8 mouse cellular contexts compared by ENCODE assay signal in the genomic region with DNA sequence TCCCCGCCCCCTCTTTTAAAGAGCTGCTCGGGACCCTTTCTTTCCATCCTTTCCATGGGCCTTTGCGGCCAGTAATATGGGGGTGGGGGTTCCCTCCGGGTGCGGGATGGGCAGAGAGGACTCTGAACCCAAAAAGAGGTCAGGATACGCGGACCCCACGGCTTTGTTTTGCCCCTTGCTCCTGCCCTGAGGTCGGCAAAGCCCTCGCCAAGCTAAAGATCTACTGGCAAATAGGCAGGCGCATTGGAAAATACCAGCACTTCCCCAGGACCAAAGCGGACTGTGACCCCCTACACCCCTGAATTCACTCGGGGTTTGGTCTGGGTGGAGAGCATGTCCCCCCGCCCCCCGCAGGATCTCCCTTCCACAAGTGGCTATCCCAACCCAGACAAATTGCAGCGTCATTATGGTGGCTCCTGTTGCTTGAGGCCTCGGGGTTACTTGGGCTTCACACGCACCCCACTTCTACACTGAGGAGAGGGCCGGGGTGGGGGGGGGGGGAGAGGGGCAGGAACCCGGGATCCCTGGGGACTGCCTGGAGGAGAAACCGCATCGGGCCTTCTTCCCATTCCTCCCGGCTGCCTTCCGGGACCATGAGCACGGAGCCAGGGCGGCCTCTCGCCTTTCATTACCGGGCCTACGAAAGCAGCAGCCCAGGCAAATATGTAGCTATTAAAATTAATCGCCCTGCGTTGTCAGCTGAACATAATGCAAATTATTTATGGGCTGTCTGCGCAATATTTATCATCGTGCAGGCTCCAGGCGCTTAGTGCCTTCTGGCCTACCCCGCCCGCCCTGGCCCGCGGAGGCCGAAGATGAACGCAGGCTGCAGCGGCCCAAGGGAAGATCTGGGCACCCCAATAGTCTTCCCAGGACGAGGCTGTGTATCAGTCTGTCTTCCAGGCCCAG. TPM values are rescaled to one million over a fixed set of nuclear protein-coding genes. Genes with fewer than 3 reads are reported as not detected.
DNase-seq lines count a peak whose midpoint lies in the region; ATAC-seq and TF ChIP-seq lines count a peak whose summit lies in the region.

No protein-coding gene starts in this region.

- H3K4me2 ChIP-seq in forebrain, embryonic 11.5 days (ENCODE audit: low read depth, low read length, severe bottlenecking): peak overlapping the region; percentile 50
- H3K4me2 ChIP-seq in intestine, postnatal 0 days (replicated peaks; ENCODE audit: low read depth): peak overlapping the region; percentile 59
- H3K4me2 ChIP-seq in neural tube, embryonic 12.5 days (replicated peaks): peak overlapping the region; percentile 57

- peak overlapping the region; percentile 23; the same call in 1 of the 2 replicates for H3K4me3 ChIP-seq in liver, adult 2 months (ENCODE audit: insufficient read depth, low read depth, low read length)
- peak overlapping the region; percentile 6; the same call in 1 of the 2 replicates for H3K4me3 ChIP-seq in forebrain, embryonic 11.5 days (ENCODE audit: low read depth, low read length)
- peak overlapping the region; percentile 12; the same call in 1 of the 2 replicates for H3K4me3 ChIP-seq in intestine, postnatal 0 days (ENCODE audit: low read depth, low read length)
- H3K4me3 ChIP-seq in neural tube, embryonic 12.5 days: 0 out of 2 replicates have a peak overlapping the region, but pooled peaks have one; percentile 13

- WGBS in liver, adult 2 months: 65% methylated on average over 36 of the region's 42 CpGs
- WGBS in forebrain, embryonic 11.5 days: 8% methylated on average over 40 of the region's 42 CpGs
- WGBS in intestine, postnatal 0 days: 41% methylated on average over 38 of the region's 42 CpGs
- 8% methylated on average over 42 of the region's 42 CpGs for WGBS in neural tube, embryonic 12.5 days

- H3K9ac ChIP-seq in liver, adult 2 months (ENCODE audit: low read depth, low read length): peak overlapping the region; percentile 3; the same call in 1 of the 2 replicates
- H3K9ac ChIP-seq in forebrain, embryonic 11.5 days (ENCODE audit: low read length): peak overlapping the region; percentile 23
- no peak overlapping the region for H3K9ac ChIP-seq in intestine, postnatal 0 days (ENCODE audit: low read depth, low read length)
- no peak overlapping the region for H3K9ac ChIP-seq in neural tube, embryonic 12.5 days

- no peak for TF ChIP-seq CTCF in liver, adult 2 months (IDR thresholded peaks at IDR 0.05; ENCODE audit: low read depth, low read length)
- no peak for TF ChIP-seq CTCF in intestine, postnatal 0 days (IDR thresholded peaks at IDR 0.05; ENCODE audit: low read depth)

- no peak overlapping the region for H3K27ac ChIP-seq in liver, adult 2 months (replicated peaks; ENCODE audit: insufficient read depth, low read depth, low read length)
- no peak overlapping the region for H3K27ac ChIP-seq in forebrain, embryonic 11.5 days (ENCODE audit: low read depth, low read length)
- H3K27ac ChIP-seq in intestine, postnatal 0 days (ENCODE audit: low read depth, low read length): no peak overlapping the region
- no peak overlapping the region for H3K27ac ChIP-seq in neural tube, embryonic 12.5 days

- no peak for DNase-seq in liver, adult 2 months (ENCODE audit: extremely low read depth, low read depth, low spot score)
- no peak for DNase-seq in liver
- DNase-seq in forebrain, embryonic 11.5 days (ENCODE audit: low spot score): peak; percentile 57
- DNase-seq in adipocyte (ENCODE audit: low spot score): no peak
- DNase-seq in kidney, postnatal 36 days: no peak
- no peak for DNase-seq in T-cell, adult 2 months (ENCODE audit: low spot score)

- no peaks in the 10 kb centered on the region for H3K9me3 ChIP-seq in forebrain, embryonic 11.5 days (ENCODE audit: control insufficient read depth, low read length)
- no peaks in the 10 kb centered on the region for H3K9me3 ChIP-seq in intestine, postnatal 0 days (ENCODE audit: control insufficient read depth)
- H3K9me3 ChIP-seq in neural tube, embryonic 12.5 days: no peaks in the 10 kb centered on the region

- 0 out of 2 replicates have a peak, but pooled peaks cover 1% of the 10 kb centered on the region for H3K4me1 ChIP-seq in liver, adult 2 months (ENCODE audit: control insufficient read depth, insufficient read depth, low read length)
- H3K4me1 ChIP-seq in forebrain, embryonic 11.5 days (replicated peaks; ENCODE audit: control insufficient read depth, insufficient read depth, low read length): peaks cover 7% of the 10 kb centered on the region; the same call in 1 of the 2 replicates
- H3K4me1 ChIP-seq in intestine, postnatal 0 days (replicated peaks; ENCODE audit: control insufficient read depth, insufficient read depth, low read length): no peaks in the 10 kb centered on the region
- H3K4me1 ChIP-seq in neural tube, embryonic 12.5 days: peaks cover 39% of the 10 kb centered on the region

- H3K36me3 ChIP-seq in liver, adult 2 months (ENCODE audit: control insufficient read depth, insufficient read depth, low read length): no peaks in the 10 kb centered on the region
- H3K36me3 ChIP-seq in forebrain, embryonic 11.5 days (ENCODE audit: control insufficient read depth, insufficient read depth, low read length): no peaks in the 10 kb centered on the region
- no peaks in the 10 kb centered on the region for H3K36me3 ChIP-seq in intestine, postnatal 0 days (ENCODE audit: control insufficient read depth, insufficient read depth)
- H3K36me3 ChIP-seq in neural tube, embryonic 12.5 days: no peaks in the 10 kb centered on the region

- 0 out of 2 replicates have a peak, but pooled peaks have one; percentile 10 for ATAC-seq in forebrain, embryonic 11.5 days (replicated peaks; ENCODE audit: low FRiP score)
- no peak for ATAC-seq in intestine, postnatal 0 days
- peak; percentile 26; the same call in 1 of the 2 replicates for ATAC-seq in neural tube, embryonic 12.5 days (ENCODE audit: low FRiP score, low read depth)

- no peaks in the 10 kb centered on the region for H3K27me3 ChIP-seq in liver, adult 2 months (ENCODE audit: control insufficient read depth, insufficient read depth, low read length)
- peaks cover 53% of the 10 kb centered on the region for H3K27me3 ChIP-seq in forebrain, embryonic 11.5 days (ENCODE audit: control insufficient read depth, insufficient read depth, low read length)
- peaks cover 17% of the 10 kb centered on the region; the same call in 1 of the 2 replicates for H3K27me3 ChIP-seq in intestine, postnatal 0 days (replicated peaks; ENCODE audit: control insufficient read depth, insufficient read depth, low read length)
- H3K27me3 ChIP-seq in neural tube, embryonic 12.5 days (replicated peaks): peaks cover 36% of the 10 kb centered on the region

- TF ChIP-seq POLR2A in liver, adult 2 months (IDR thresholded peaks at IDR 0.05; ENCODE audit: extremely low read depth, insufficient read depth, low read length): no peak

- H3K79me2 ChIP-seq in liver, adult 2 months (ENCODE audit: control insufficient read depth, insufficient read depth, low read length): no peaks in the 10 kb centered on the region

RNA-seq across cellular contexts. Expression of gene Bcor, which starts 7.9 kb away (rescaled TPM):
- 2.8 and 4.9 TPM in 2 replicates for total RNA-seq in liver, adult 2 months (2014; rRNA removed)
- 5.6 and 6.6 TPM in 2 replicates for polyA plus RNA-seq in liver, adult 2 months (2012; rRNA removed)
- polyA plus RNA-seq in forebrain, embryonic 11.5 days (2014; fragmentation: Nextera tagmentation; extraction: Ambion mirVana): 23.5 and 26.3 TPM in 2 replicates
- polyA plus RNA-seq in intestine, postnatal 0 days (2015; fragmentation: Nextera tagmentation; extraction: Ambion mirVana): 4.2 and 4.8 TPM in 2 replicates
- 23.0 and 23.2 TPM in 2 replicates for polyA plus RNA-seq in neural tube, embryonic 12.5 days (2016; fragmentation: Nextera tagmentation; extraction: Ambion mirVana)

Comparison
In these comparisons a context has a peak if more than half of its experiments do, and no peak if none do; other contexts are left out.
1. H3K9ac ChIP-seq: peak in liver, adult 2 months (single experiment) and forebrain, embryonic 11.5 days (single experiment); none in intestine, postnatal 0 days (single experiment) and neural tube, embryonic 12.5 days (single experiment).
2. Peak in every context shown above with its lines, with median percentiles within 50 percentile points of each other: H3K4me3 ChIP-seq and H3K4me2 ChIP-seq.